Mouse (Mus musculus) heart, embryonic 14.5 days (tissue): ENCODE data around the gene Vps25. TPM values are rescaled to one million over a fixed set of nuclear protein-coding genes. Genes with fewer than 3 reads are reported as not detected.

Source experiments
- polyA plus RNA-seq: library from polyadenylated mRNA; unstranded; fragments of >200 nt; fragmentation: Nextera tagmentation; extraction: Ambion mirVana; gene quantifications from 2 replicates; pipeline ENCODE4 v1.2.1, GENCODE M21; 2014

Gene Vps25
- polyA plus RNA-seq, 1 experiment from 2014 or later = 123 TPM

Other genes starting within 250 kb of the Vps25 start
- 54.8 and 57.2 TPM in 2 replicates for gene Atp6v0a1, start 244.3 kb upstream of the Vps25 start, polyA plus RNA-seq
- gene Naglu, start 183.7 kb upstream of the Vps25 start, polyA plus RNA-seq = 12.5 and 13.0 TPM in 2 replicates
- 0.30 TPM in 1 of 2 replicates, not detected in the other for gene Hsd17b1, start 175.3 kb upstream of the Vps25 start, polyA plus RNA-seq
- gene Coasy, start 171.1 kb upstream of the Vps25 start, polyA plus RNA-seq = 27.4 and 31.4 TPM in 2 replicates
- 32.4 and 35.7 TPM in 2 replicates for gene Mlx, start 166.4 kb upstream of the Vps25 start, polyA plus RNA-seq
- gene Psmc3ip, start 158.3 kb upstream of the Vps25 start, polyA plus RNA-seq = 22.8 and 22.9 TPM in 2 replicates
- 6.7 and 8.0 TPM in 2 replicates for gene Retreg3, start 133.8 kb upstream of the Vps25 start, polyA plus RNA-seq
- 63.1 and 68.6 TPM in 2 replicates for gene Tubg1, start 133.8 kb upstream of the Vps25 start, polyA plus RNA-seq
- gene Tubg2, start 97.8 kb upstream of the Vps25 start, polyA plus RNA-seq = 4.1 and 4.4 TPM in 2 replicates
- gene Cntnap1, start 83.2 kb upstream of the Vps25 start, polyA plus RNA-seq = 0.69 and 1.1 TPM in 2 replicates
- gene Plekhh3, start 82.4 kb upstream of the Vps25 start, polyA plus RNA-seq = 11.3 and 12.8 TPM in 2 replicates
- 0.30 TPM in 1 of 2 replicates, not detected in the other for gene Ccr10, start 78.3 kb upstream of the Vps25 start, polyA plus RNA-seq
- gene Ezh1, start 27.2 kb upstream of the Vps25 start, polyA plus RNA-seq = 13.6 and 16.6 TPM in 2 replicates
- gene Ramp2, start 7.7 kb upstream of the Vps25 start, polyA plus RNA-seq = 272 and 281 TPM in 2 replicates
- gene Wnk4, start 6.9 kb downstream of the Vps25 start, polyA plus RNA-seq = 5.8 and 9.5 TPM in 2 replicates
- gene Cntd1, start 25.3 kb downstream of the Vps25 start, polyA plus RNA-seq = 0.51 and 1.1 TPM in 2 replicates
- 188 and 203 TPM in 2 replicates for gene Coa3, start 25.4 kb downstream of the Vps25 start, polyA plus RNA-seq
- 134 and 149 TPM in 2 replicates for gene Becn1, start 48.6 kb downstream of the Vps25 start, polyA plus RNA-seq
- 62.5 and 66.5 TPM in 2 replicates for gene Psme3, start 62.5 kb downstream of the Vps25 start, polyA plus RNA-seq
- 0.55 and 0.84 TPM in 2 replicates for gene Aoc2, start 71.4 kb downstream of the Vps25 start, polyA plus RNA-seq
- 1.4 and 1.9 TPM in 2 replicates for gene Aoc3, start 76.9 kb downstream of the Vps25 start, polyA plus RNA-seq
- not detected in 2 replicates for gene G6pc, start 113.9 kb downstream of the Vps25 start, polyA plus RNA-seq
- 42.2 and 45.4 TPM in 2 replicates for gene Aarsd1, start 163.9 kb downstream of the Vps25 start, polyA plus RNA-seq
- gene Gm27029, start 171.1 kb downstream of the Vps25 start, polyA plus RNA-seq = 10.2 and 17.4 TPM in 2 replicates
- gene Rundc1, start 171.4 kb downstream of the Vps25 start, polyA plus RNA-seq = 10.1 and 10.7 TPM in 2 replicates
- 81.7 and 96.0 TPM in 2 replicates for gene Ptges3l, start 171.6 kb downstream of the Vps25 start, polyA plus RNA-seq
- 245 and 260 TPM in 2 replicates for gene Rpl27, start 188.6 kb downstream of the Vps25 start, polyA plus RNA-seq
- gene Ifi35, start 194.7 kb downstream of the Vps25 start, polyA plus RNA-seq = 17.1 and 17.3 TPM in 2 replicates
- gene Rnd2, start 211.3 kb downstream of the Vps25 start, polyA plus RNA-seq = 5.4 and 9.0 TPM in 2 replicates
- 24.7 and 31.6 TPM in 2 replicates for gene Vat1, start 212.5 kb downstream of the Vps25 start, polyA plus RNA-seq